Mouse (Mus musculus): Measurements from ENCODE around the gene Trp53. TPM values are rescaled to one million over a fixed set of nuclear protein-coding genes. Genes with fewer than 3 reads are reported as not detected.
A peak's percentile ranks its signal among the peaks of the same experiment; 100 is the strongest.
"Not testable (repeated sequence)": the region's sequence is repeated elsewhere in the genome, so short reads cannot be mapped to it uniquely, and the experiment has no call there.

Gene Trp53
- polyA plus RNA-seq, 1 experiment from 2014 or later, result 112 TPM

DNA sequence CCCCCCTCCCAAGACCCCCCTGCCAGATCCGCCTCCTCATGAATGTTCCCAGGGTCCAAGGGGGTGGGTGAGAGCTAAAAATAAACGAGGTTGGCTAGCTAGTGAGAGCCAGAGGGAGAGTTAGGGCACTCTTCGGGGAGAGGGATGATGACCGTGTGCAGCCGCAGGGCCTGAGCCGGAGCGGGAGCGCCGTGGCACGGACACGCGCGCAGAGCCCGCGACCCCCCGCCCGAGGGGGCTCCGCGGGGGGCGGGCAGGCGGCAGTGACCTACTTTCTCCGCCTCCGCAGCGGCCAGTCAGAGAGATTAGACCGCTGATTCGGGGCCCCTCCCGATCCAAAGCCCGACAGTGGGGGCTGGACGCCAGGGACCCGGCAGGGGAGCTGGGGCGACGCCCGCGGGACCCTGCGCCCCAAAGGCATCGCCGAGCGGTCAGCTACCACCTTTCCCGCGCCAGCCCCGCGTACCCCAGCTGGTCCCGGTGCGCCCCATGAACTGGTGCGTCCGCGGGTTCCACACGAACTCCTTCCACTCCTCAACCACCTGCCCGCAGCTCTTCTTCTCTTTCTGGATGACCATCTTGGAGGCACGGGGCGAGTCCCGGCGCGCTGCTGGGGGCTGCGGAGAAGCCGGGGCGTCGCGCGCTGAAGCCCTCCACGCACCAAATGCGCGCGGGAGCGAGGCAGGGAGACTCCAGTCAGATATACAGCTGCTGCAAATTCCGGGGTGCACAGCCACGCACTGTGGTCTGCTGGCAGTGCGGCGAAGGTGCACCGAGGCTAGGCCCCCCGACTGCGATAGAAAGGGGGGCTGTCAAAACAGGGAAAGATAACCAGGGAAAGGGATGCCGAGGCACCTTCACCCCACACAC, 24.9 kb downstream of the Trp53 start:
- no peaks in the 10 kb centered on the region for H3K9me3 ChIP-seq
- WGBS, result under 1% methylated on average over 62 of the region's 73 CpGs

DNA sequence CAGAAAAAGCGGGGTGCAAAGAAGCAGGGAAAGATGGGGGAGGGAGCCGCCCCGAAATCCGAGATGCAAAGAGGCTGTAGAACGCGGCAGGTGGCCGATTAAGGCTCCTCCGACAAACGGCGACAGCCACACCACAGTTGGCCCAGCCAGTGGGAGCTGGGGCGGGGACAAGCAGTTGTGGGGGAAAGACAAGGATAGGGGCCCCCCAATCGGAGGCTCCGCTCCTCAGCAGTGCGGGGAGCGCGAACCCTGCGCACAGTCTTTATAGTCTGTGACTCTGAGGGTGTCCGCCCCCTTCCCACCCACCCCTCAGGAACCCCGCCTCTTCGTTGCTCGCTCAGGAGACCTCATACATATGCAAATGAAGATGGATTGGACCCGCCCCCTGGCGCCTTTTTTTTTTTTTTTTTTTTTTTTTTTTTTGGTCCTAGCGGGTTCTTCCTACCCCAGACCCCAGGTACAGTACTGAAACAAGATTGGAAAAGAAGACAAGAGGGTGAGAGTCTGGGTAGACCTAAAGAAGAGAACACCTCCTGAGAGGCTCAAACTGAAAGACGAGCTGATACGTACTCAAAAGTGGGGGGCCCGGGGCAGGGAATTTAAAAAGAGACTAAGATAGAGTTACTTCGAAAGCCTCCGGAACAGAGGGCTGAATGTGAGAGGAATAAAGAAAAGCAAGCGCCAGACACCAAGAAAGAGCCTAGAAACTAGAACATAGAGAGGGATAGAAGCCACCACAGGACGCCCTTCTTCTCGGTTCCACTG, 25.7 kb downstream of the Trp53 start, which contains the start of gene Atp1b2:
TSS of gene Atp1b2 (minus strand) at position 217 of the 765 bp plus-strand sequence.
- Histone ChIP-seq H3K27me3 (no peaks in the 10 kb centered on the region), H3K9me3 (no peaks in the 10 kb centered on the region), H3K36me3 (no peaks in the 10 kb centered on the region; the same call in 1 of the 2 replicates), H3K4me1 (peaks cover 17% of the 10 kb centered on the region), H3K9ac (replicated peaks) (peak within 1 kb of the TSS; percentile 62), H3K27ac (replicated peaks) (peak within 1 kb of the TSS; percentile 68), H3K4me2 (replicated peaks) (peak within 1 kb of the TSS; percentile 90), H3K4me3 (peak within 1 kb of the TSS; percentile 60)
- WGBS, result 2% methylated on average over 32 of the region's 32 CpGs
- peak; percentile 96 for ATAC-seq (replicated peaks)

More for the DNA sequence above, 24.9 kb downstream of the Trp53 start:
- Histone ChIP-seq H3K27ac (replicated peaks) (peak overlapping the region; percentile 68), H3K4me2 (replicated peaks) (peak overlapping the region; percentile 90), H3K36me3 (no peaks in the 10 kb centered on the region; the same call in 1 of the 2 replicates), H3K4me1 (peaks cover 25% of the 10 kb centered on the region), H3K27me3 (no peaks in the 10 kb centered on the region), H3K4me3 (peak overlapping the region; percentile 60), H3K9ac (replicated peaks) (peak overlapping the region; percentile 62)
- peak; percentile 72 for ATAC-seq (replicated peaks)

DNA sequence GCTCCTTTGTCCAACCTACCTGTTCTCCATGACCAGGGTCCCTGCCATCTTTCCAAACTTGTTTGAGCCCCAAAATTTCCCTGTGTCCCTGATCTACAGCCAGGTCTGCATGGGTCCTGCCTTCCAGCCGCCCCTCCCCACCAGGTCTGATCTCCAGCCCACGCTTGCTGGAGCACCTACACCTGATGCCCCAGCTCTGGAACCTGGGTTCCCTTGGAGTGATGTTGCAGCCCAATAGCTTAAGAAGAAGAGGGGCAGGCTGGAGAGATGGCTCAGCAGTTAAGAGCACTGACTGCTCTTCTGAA, 26.3 kb downstream of the Trp53 start:
- peak overlapping the region; percentile 14; the same call in 1 of the 2 replicates for H3K9ac ChIP-seq (replicated peaks)
- peak overlapping the region; percentile 41; the same call in 1 of the 2 replicates for H3K27ac ChIP-seq (replicated peaks)
- peak overlapping the region; percentile 90 for H3K4me2 ChIP-seq (replicated peaks)
- WGBS, result 61% methylated on average over 2 of the region's 2 CpGs
- H3K4me1 ChIP-seq, result peaks cover 17% of the 10 kb centered on the region
- H3K9me3 ChIP-seq, result no peaks in the 10 kb centered on the region
- no peaks in the 10 kb centered on the region; the same call in 1 of the 2 replicates for H3K36me3 ChIP-seq
- H3K27me3 ChIP-seq, result no peaks in the 10 kb centered on the region
- H3K4me3 ChIP-seq, result peak overlapping the region; percentile 60
- ATAC-seq (replicated peaks), result no peak

DNA sequence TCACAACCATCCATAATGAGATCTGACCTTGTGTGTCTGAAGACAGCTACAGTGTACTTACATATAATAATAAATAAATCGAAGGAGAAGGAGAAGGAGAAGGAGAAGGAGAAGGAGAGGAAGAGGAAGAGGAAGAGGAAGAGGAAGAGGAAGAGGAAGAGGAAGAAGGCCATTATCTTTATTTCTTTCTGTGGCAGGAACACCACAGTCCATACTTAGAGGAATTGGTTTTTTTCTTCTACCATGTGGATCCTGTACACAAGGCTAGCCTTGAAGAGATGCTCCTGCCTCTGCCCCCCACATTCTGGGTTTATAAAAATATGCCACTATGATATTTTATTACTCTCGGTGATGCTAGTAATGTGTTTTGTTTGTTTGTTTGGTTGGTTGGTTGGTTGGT, 26.7 kb downstream of the Trp53 start:
- H3K4me1 ChIP-seq, result peaks cover 17% of the 10 kb centered on the region
- 89% methylated on average over 2 of the region's 2 CpGs for WGBS
- no peak overlapping the region for H3K27ac ChIP-seq (replicated peaks)

DNA sequence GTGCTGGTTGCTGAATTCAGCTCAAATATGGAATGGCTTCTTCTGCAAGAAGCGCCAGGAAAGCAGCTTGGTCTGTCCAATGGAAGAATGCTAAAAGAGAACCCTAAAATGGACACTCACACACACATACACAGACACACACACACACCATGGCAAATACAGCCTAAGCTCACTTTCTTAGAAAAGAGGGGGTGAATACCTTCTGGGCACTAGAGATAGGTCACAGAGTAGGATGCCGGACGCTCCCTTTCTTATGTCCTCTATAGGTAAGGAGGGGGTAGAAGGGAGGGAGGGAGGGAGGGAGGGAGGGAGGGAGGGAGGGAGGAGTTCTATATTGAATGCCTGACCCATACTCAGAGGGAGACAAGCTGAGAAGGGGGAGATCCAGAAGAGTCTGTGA, 28.4 kb downstream of the Trp53 start:
- no peak for ATAC-seq (replicated peaks)
- H3K9ac ChIP-seq (replicated peaks), result no peak overlapping the region
- H3K4me1 ChIP-seq, result peaks cover 18% of the 10 kb centered on the region
- no peak overlapping the region for H3K4me2 ChIP-seq (replicated peaks)
- H3K36me3 ChIP-seq, result no peaks in the 10 kb centered on the region
- no peak overlapping the region for H3K27ac ChIP-seq (replicated peaks)
- no peak overlapping the region for H3K4me3 ChIP-seq
- 85% methylated on average over 3 of the region's 3 CpGs for WGBS
- no peaks in the 10 kb centered on the region for H3K9me3 ChIP-seq
- no peaks in the 10 kb centered on the region for H3K27me3 ChIP-seq

More for the DNA sequence above, 26.7 kb downstream of the Trp53 start:
- H3K4me3 ChIP-seq, result no peak overlapping the region
- no peaks in the 10 kb centered on the region for H3K27me3 ChIP-seq
- H3K9ac ChIP-seq (replicated peaks), result no peak overlapping the region
- H3K36me3 ChIP-seq, result no peaks in the 10 kb centered on the region; the same call in 1 of the 2 replicates
- no peak overlapping the region for H3K4me2 ChIP-seq (replicated peaks)
- no peaks in the 10 kb centered on the region for H3K9me3 ChIP-seq
- no peak for ATAC-seq (replicated peaks)

DNA sequence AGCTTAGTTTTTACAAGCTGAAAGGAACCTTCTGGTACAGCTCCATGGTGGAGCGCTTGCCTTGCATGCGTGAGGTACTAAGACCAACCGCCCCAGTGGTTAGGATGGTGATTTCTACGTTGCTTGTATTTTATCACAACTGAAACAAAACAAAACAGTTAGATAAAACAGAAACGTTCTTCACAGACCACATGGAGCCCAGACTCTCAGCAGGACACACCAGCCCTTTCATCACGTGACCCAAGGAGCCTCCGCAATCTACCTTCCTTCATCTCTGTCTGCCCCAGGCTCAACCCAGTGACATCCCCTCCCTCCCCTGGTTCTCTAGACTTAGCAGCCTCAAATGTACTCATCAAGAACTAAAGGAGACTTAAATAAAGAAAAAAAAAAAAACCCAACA, 29.3 kb downstream of the Trp53 start:
- H3K4me1 ChIP-seq, result peaks cover 15% of the 10 kb centered on the region
- no peaks in the 10 kb centered on the region for H3K36me3 ChIP-seq
- no peak overlapping the region for H3K27ac ChIP-seq (replicated peaks)
- ATAC-seq (replicated peaks), result no peak
- no peak overlapping the region for H3K4me2 ChIP-seq (replicated peaks)
- no peak overlapping the region for H3K4me3 ChIP-seq
- no peak overlapping the region for H3K9ac ChIP-seq (replicated peaks)
- no peaks in the 10 kb centered on the region for H3K9me3 ChIP-seq
- 70% methylated on average over 7 of the region's 7 CpGs for WGBS
- no peaks in the 10 kb centered on the region for H3K27me3 ChIP-seq

DNA sequence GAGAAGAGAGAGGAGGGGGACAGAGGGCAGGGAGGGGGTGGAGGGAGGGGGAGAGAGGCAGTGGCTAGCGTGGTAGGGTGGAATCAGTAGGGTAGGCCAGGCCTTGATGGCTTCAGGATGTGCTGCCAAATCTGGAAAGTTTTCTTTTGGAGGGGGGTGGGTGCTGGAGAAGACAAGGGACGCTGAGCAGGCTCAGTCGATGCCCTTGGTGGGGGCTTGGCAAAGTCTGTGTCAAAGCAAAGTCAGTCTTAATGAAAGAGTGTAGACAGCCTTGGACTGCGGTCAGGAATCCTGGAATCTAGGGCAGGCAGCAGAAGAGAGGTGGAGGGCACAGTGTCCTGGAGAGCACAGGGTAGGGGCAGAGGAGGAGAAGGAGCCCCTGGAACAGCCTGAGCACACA, 30.7 kb downstream of the Trp53 start:
- no peak overlapping the region for H3K27ac ChIP-seq (replicated peaks)
- no peak overlapping the region for H3K4me2 ChIP-seq (replicated peaks)
- H3K9ac ChIP-seq (replicated peaks), result no peak overlapping the region
- H3K9me3 ChIP-seq, result no peaks in the 10 kb centered on the region
- 69% methylated on average over 4 of the region's 4 CpGs for WGBS
- no peak for ATAC-seq (replicated peaks)
- H3K4me1 ChIP-seq, result peaks cover 11% of the 10 kb centered on the region
- H3K36me3 ChIP-seq, result no peaks in the 10 kb centered on the region
- no peak overlapping the region for H3K4me3 ChIP-seq
- no peaks in the 10 kb centered on the region for H3K27me3 ChIP-seq

DNA sequence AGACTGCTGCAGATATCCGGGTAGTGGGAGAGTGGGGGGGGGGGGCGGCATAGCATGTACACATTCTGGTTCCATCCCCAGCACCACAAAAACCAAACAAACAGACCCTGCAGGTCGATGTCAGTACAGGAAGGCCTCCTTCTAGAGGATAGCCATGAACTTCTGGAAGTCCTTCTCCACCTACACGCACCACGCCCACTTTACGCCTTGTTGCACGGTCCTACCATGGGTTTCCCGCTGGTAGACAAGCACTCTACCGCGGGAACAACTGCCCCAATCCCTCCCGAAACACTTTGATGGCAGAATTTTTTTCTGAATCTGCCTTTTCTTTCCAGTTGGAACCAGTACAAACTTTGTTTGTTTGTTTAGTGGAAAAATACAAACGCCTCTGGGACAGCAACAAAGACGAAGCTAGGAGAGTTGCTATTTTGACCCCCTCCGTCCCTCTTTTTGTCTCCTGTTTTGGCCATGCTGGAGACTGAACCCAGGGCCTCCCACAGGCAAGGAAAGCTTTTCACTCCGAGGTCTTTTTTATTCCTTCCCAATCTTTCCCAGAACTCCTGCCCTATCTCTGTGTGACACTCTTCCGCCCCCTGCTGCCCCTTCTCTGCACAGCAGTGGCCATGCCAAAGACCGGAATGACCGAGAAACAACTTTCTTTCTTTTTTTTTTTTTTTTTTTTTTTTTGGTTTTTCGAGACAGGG, 33.5 kb downstream of the Trp53 start:
- H3K4me3 ChIP-seq, result no peak overlapping the region
- no peak overlapping the region for H3K9ac ChIP-seq (replicated peaks)
- no peaks in the 10 kb centered on the region for H3K9me3 ChIP-seq
- no peaks in the 10 kb centered on the region for H3K27me3 ChIP-seq
- no peak overlapping the region for H3K4me2 ChIP-seq (replicated peaks)
- 4% methylated on average over 19 of the region's 19 CpGs for WGBS
- H3K27ac ChIP-seq (replicated peaks), result no peak overlapping the region
- H3K4me1 ChIP-seq, result peaks cover 6% of the 10 kb centered on the region
- ATAC-seq (replicated peaks), result no peak
- H3K36me3 ChIP-seq, result no peaks in the 10 kb centered on the region

DNA sequence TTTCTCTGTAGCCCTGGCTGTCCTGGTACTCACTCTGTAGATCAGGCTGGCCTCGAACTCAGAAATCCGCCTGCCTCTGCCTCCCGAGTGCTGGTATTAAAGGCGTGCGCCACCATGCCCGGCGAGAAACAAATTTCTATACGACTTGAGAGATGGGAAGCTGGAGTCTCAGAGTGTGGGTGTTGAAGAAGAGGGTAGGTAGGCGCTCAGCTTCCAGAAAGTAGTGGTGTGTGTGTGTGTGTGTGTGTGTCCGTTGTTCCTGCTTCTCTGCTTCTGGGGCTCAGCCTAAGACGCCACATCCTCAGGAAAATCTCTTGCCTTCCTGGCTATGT, 34.1 kb downstream of the Trp53 start:
- H3K4me3 ChIP-seq; H3K4me1 ChIP-seq; H3K9me3 ChIP-seq; H3K4me2 ChIP-seq (replicated peaks); H3K9ac ChIP-seq (replicated peaks); H3K27ac ChIP-seq (replicated peaks); H3K27me3 ChIP-seq; ATAC-seq (replicated peaks); H3K36me3 ChIP-seq: not testable (repeated sequence)
- WGBS, result 52% methylated on average over 11 of the region's 11 CpGs

DNA sequence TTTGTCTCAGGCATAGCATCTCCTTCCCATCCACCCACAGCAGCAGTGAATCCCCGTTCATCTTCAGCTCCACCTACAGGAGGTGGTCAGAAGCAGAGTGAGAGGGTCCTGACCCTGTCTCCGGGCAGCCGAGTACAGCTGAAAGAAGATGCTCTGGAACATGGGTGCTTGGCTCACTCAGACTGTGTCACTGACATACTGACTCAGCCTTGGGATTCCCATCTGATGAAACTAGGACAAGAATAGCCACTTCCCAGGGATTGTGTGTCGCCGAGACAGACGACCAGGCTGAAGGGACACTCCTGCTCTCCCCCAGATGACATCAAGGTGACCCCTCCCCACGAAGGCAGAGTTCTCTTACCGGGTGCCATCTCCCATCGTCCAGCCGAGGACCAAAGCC, 36.6 kb downstream of the Trp53 start:
- 46% methylated on average over 10 of the region's 10 CpGs for WGBS
- no peak overlapping the region for H3K4me3 ChIP-seq
- no peak overlapping the region for H3K9ac ChIP-seq (replicated peaks)
- H3K27ac ChIP-seq (replicated peaks), result no peak overlapping the region
- H3K27me3 ChIP-seq, result no peaks in the 10 kb centered on the region
- H3K4me1 ChIP-seq, result peaks cover 10% of the 10 kb centered on the region
- H3K36me3 ChIP-seq, result no peaks in the 10 kb centered on the region
- no peaks in the 10 kb centered on the region for H3K9me3 ChIP-seq
- no peak overlapping the region for H3K4me2 ChIP-seq (replicated peaks)
- no peak for ATAC-seq (replicated peaks)

DNA sequence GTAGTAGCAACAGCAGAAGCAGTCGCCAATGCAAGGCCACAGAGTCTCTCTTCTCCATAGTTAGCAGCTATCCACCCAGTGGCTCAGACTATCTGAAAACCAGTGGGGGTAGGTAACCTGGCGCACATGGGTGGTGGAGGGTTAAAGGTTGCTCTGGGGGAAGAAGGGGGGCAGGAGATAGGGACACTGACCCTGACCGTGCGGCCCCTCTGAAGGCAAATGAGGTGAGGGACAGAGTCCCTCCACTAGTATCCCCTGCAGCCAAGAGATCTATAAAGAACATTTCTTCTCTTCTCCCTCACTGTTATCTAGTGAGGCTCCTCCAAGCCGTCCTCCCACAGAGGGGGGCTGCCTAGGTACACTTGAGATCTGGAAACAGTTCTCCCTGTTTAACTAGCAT, 37.6 kb downstream of the Trp53 start, which contains the start of gene Shbg:
TSS of gene Shbg (minus strand) at position 101 of the 400 bp plus-strand sequence.
- Histone ChIP-seq H3K4me1 (peaks cover 18% of the 10 kb centered on the region), H3K4me3 (no peak within 1 kb of the TSS), H3K27me3 (no peaks in the 10 kb centered on the region), H3K9me3 (no peaks in the 10 kb centered on the region), H3K9ac (replicated peaks) (no peak within 1 kb of the TSS), H3K4me2 (replicated peaks) (no peak within 1 kb of the TSS), H3K27ac (replicated peaks) (no peak within 1 kb of the TSS), H3K36me3 (no peaks in the 10 kb centered on the region)
- ATAC-seq (replicated peaks), result no peak
- WGBS, result 81% methylated on average over 5 of the region's 5 CpGs
